Mouse (Mus musculus) liver, adult 2 months (tissue): ENCODE data around the gene Ralgps1.

Experiments
- CTCF ChIP-seq: fragments of 200-500 bp; IDR thresholded peaks from 2 replicates; pipeline ENCODE4 v1.5.1; 2011; ENCODE audit warnings: low read depth, low read length, control low read depth
- POLR2A ChIP-seq: fragments of 200-500 bp; IDR thresholded peaks from 2 replicates; pipeline ENCODE4 v1.6.1; 2011; ENCODE audit warnings: low read length, control low read depth; ENCODE audit not compliant: insufficient read depth; ENCODE audit errors: extremely low read depth

- TF ChIP-seq CTCF (no peak), POLR2A (no peak)
Measured at GRCm38 (mm10) chr2:33203284-33203683, 168.0 kb downstream of the Ralgps1 start.
